Comparison of ENCODE assay signal across 22 mouse cellular contexts in the genomic region with DNA sequence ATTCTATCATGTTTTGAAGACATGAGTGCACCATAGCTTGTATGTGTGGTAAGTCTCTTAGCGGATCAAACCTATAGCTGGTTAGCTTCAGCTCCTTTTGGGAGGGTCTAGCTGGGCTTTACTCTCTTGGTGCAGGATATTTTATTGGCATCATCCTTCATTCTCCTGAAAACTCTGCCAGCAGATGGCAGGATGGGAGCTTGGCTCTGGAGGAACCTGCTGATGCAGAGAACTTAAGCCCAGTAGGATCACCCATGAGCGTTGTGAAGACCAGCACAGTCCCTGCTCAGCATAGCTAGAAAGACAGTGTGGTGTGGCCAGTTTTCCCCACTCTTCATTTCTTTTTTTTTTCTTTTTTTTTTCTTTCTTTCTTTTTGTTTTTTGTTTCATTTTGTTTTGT.
A peak's percentile ranks its signal among the peaks of the same experiment; 100 is the strongest.
DNase-seq lines count a peak whose midpoint lies in the region; ATAC-seq and TF ChIP-seq lines count a peak whose summit lies in the region.
"Had no signal": no experiment of that assay in that cellular context is flagged by ENCODE, and none has a peak within 500 bp of the region (broad histone marks: within the 10 kb centered on the region; RNA-seq: fewer than 3 reads in every experiment).

No protein-coding gene starts in this region.

- H3K4me3 ChIP-seq in forebrain, postnatal 0 days (ENCODE audit: low read depth, low read length), result no peak overlapping the region
- H3K4me3 ChIP-seq in forebrain, embryonic 13.5 days, result no peak overlapping the region
- H3K4me3 ChIP-seq in kidney, embryonic 16.5 days (ENCODE audit: low read length), result no peak overlapping the region
- H3K4me3 ChIP-seq: forebrain, embryonic 10.5 days; hindbrain, embryonic 15.5 days; limb, embryonic 15.5 days; liver, embryonic 15.5 days; megakaryocyte, embryonic 14.5 days; neural tube, embryonic 13.5 days had no signal

- H3K9me3 ChIP-seq in forebrain, postnatal 0 days (ENCODE audit: low read length), result no peaks in the 10 kb centered on the region
- H3K9me3 ChIP-seq in forebrain, embryonic 13.5 days (replicated peaks), result no peaks in the 10 kb centered on the region; the same call in 1 of the 2 replicates
- no peaks in the 10 kb centered on the region for H3K9me3 ChIP-seq in kidney, embryonic 16.5 days (ENCODE audit: low read length)
- H3K9me3 ChIP-seq: forebrain, embryonic 10.5 days; hindbrain, embryonic 15.5 days; limb, embryonic 15.5 days; liver, embryonic 15.5 days; megakaryocyte, embryonic 14.5 days; neural tube, embryonic 13.5 days had no signal

- TF ChIP-seq CTCF in forebrain, postnatal 0 days (IDR thresholded peaks at IDR 0.05; ENCODE audit: low read depth), result 0 out of 2 replicates have a peak, but pooled peaks have one; percentile 2

- H3K4me2 ChIP-seq in forebrain, postnatal 0 days (ENCODE audit: low read depth), result no peak overlapping the region
- H3K4me2 ChIP-seq in forebrain, embryonic 13.5 days, result no peak overlapping the region
- no peak overlapping the region for H3K4me2 ChIP-seq in kidney, embryonic 16.5 days (replicated peaks; ENCODE audit: low read depth, low read length)
- H3K4me2 ChIP-seq: hindbrain, embryonic 15.5 days; limb, embryonic 15.5 days; liver, embryonic 15.5 days; neural tube, embryonic 13.5 days had no signal

- no peaks in the 10 kb centered on the region for H3K36me3 ChIP-seq in forebrain, postnatal 0 days (ENCODE audit: insufficient read depth)
- no peaks in the 10 kb centered on the region for H3K36me3 ChIP-seq in forebrain, embryonic 13.5 days (ENCODE audit: poor library complexity, severe bottlenecking)
- H3K36me3 ChIP-seq in kidney, embryonic 16.5 days (ENCODE audit: insufficient read depth, low read length), result no peaks in the 10 kb centered on the region
- H3K36me3 ChIP-seq: forebrain, embryonic 10.5 days; hindbrain, embryonic 15.5 days; limb, embryonic 15.5 days; liver, embryonic 15.5 days; neural tube, embryonic 13.5 days had no signal

- no peak overlapping the region for H3K27ac ChIP-seq in forebrain, postnatal 0 days (ENCODE audit: low read depth, low read length)
- no peak overlapping the region for H3K27ac ChIP-seq in forebrain, embryonic 13.5 days
- H3K27ac ChIP-seq in kidney, embryonic 16.5 days (ENCODE audit: low read length), result no peak overlapping the region
- H3K27ac ChIP-seq: forebrain, embryonic 10.5 days; hindbrain, embryonic 15.5 days; limb, embryonic 15.5 days; liver, embryonic 15.5 days; neural tube, embryonic 13.5 days had no signal

- ATAC-seq in forebrain, postnatal 0 days, result no peak
- ATAC-seq in forebrain, embryonic 13.5 days, result no peak
- no peak for ATAC-seq in kidney, embryonic 16.5 days (ENCODE audit: low FRiP score, low TSS enrichment)
- ATAC-seq: intestine, embryonic 16.5 days; Patski had no signal

- no peaks in the 10 kb centered on the region for H3K27me3 ChIP-seq in forebrain, postnatal 0 days (ENCODE audit: insufficient read depth, low read length)
- H3K27me3 ChIP-seq in forebrain, embryonic 13.5 days, result no peaks in the 10 kb centered on the region
- H3K27me3 ChIP-seq in kidney, embryonic 16.5 days (ENCODE audit: insufficient read depth, low read length), result no peaks in the 10 kb centered on the region
- H3K27me3 ChIP-seq: hindbrain, embryonic 15.5 days; limb, embryonic 15.5 days; liver, embryonic 15.5 days; megakaryocyte, embryonic 14.5 days; neural tube, embryonic 13.5 days had no signal

- no peaks in the 10 kb centered on the region for H3K4me1 ChIP-seq in forebrain, postnatal 0 days (ENCODE audit: insufficient read depth)
- H3K4me1 ChIP-seq in forebrain, embryonic 13.5 days, result no peaks in the 10 kb centered on the region
- H3K4me1 ChIP-seq in kidney, embryonic 16.5 days (ENCODE audit: insufficient read depth, low read length), result no peaks in the 10 kb centered on the region
- H3K4me1 ChIP-seq: forebrain, embryonic 10.5 days; hindbrain, embryonic 15.5 days; limb, embryonic 15.5 days; liver, embryonic 15.5 days; megakaryocyte, embryonic 14.5 days; neural tube, embryonic 13.5 days had no signal

- WGBS in forebrain, postnatal 0 days, result 81% methylated on average over 2 of the region's 2 CpGs
- 77% methylated on average over 2 of the region's 2 CpGs for WGBS in forebrain, embryonic 13.5 days
- WGBS in kidney, embryonic 16.5 days, result 83% methylated on average over 2 of the region's 2 CpGs

- H3K9ac ChIP-seq in forebrain, postnatal 0 days, result no peak overlapping the region
- H3K9ac ChIP-seq in forebrain, embryonic 13.5 days, result no peak overlapping the region
- no peak overlapping the region for H3K9ac ChIP-seq in kidney, embryonic 16.5 days (replicated peaks; ENCODE audit: low read length)
- H3K9ac ChIP-seq: hindbrain, embryonic 15.5 days; limb, embryonic 15.5 days; liver, embryonic 15.5 days; neural tube, embryonic 13.5 days had no signal

- DNase-seq in forebrain, postnatal 0 days, result no peak
- DNase-seq in kidney, postnatal 4 days, result peak; percentile 3 to 8
- peak; percentile 7 for DNase-seq in right cerebral cortex, postnatal 14 days
- no peak for DNase-seq in right cerebral cortex, postnatal 25 days
- DNase-seq in spleen, postnatal 4 days (ENCODE audit: low spot score in 2 of 2), result no peak
- DNase-seq: cerebellum, adult 9-10 months; gastrocnemius, postnatal 14 days; heart, adult 18-20 months; heart, postnatal 4 days; layer of hippocampus, postnatal 36 days; midbrain, embryonic 14.5 days; thymus, postnatal 25 days had no signal

Comparison
In these comparisons a context has a peak if more than half of its experiments do, and no peak if none do; other contexts are left out.
1. DNase-seq: peak in kidney, postnatal 4 days (2 of 2) and right cerebral cortex, postnatal 14 days (single experiment); none in forebrain, postnatal 0 days (single experiment), right cerebral cortex, postnatal 25 days (single experiment) and spleen, postnatal 4 days (0 of 2).